Mouse (Mus musculus): ENCODE results near the gene Tmtc4. TPM values are rescaled to one million over a fixed set of nuclear protein-coding genes. Genes with fewer than 3 reads are reported as not detected.

Tmtc4 gene
- polyA plus RNA-seq (2015; fragmentation: Nextera tagmentation; extraction: Ambion mirVana): 47.5 and 50.6 TPM in 2 replicates

- Histone ChIP-seq H3K4me1 (replicated peaks) (peaks cover 37% of the 10 kb centered on the region), H3K4me3 (peak within 1 kb of the TSS; percentile 74), H3K9ac (peak within 1 kb of the TSS; percentile 85), H3K27ac (replicated peaks) (peak within 1 kb of the TSS; percentile 94), H3K27me3 (no peaks in the 10 kb centered on the region), H3K4me2 (peak within 1 kb of the TSS; percentile 83), H3K36me3 (no peaks in the 10 kb centered on the region), H3K9me3 (no peaks in the 10 kb centered on the region)
- WGBS: 1% methylated on average over 39 of the region's 54 CpGs
- ATAC-seq (ENCODE audit: low FRiP score, low read depth): peak; percentile 98
These were observed at the start of gene Tmtc4 for GRCm38 (mm10) chr14:122983226-122984215. Tmtc4 (minus strand) TSS chr14:122984035.

- H3K9me3 ChIP-seq: no peaks in the 10 kb centered on the region
- no peaks in the 10 kb centered on the region for H3K27me3 ChIP-seq
- H3K27ac ChIP-seq (replicated peaks): no peak overlapping the region
- WGBS: 80% methylated on average over 1 of the region's 1 CpGs
- H3K4me1 ChIP-seq (replicated peaks): no peaks in the 10 kb centered on the region
- ATAC-seq (ENCODE audit: low FRiP score, low read depth): no peak
- H3K4me3 ChIP-seq: no peak overlapping the region
- H3K9ac ChIP-seq: no peak overlapping the region
- H3K4me2 ChIP-seq: no peak overlapping the region
- no peaks in the 10 kb centered on the region for H3K36me3 ChIP-seq
These were observed 48.6 kb upstream of the Tmtc4 start for GRCm38 (mm10) chr14:123032435-123032834.

DNA sequence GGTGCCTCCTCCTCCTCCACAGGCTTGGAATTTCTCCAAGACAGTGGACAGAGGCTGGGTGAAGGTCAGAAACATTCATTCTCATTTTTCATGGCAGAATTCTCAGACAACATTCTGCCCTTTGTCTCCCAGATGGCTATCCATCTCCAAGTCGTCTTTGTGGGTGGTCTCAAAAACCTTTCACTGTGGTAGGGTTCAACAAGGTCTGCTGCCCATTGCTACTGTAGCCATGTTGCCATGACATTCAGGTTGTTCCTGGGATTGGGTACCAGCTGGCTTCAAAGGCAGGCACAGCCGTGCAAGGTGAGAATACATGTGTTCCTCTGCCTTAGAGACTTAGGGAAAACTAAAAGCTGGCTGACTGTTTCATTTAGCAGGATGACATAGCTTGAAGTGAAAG, 44.0 kb upstream of the Tmtc4 start:
- Histone ChIP-seq H3K4me2 (no peak overlapping the region), H3K4me1 (replicated peaks) (no peaks in the 10 kb centered on the region), H3K9me3 (no peaks in the 10 kb centered on the region), H3K36me3 (no peaks in the 10 kb centered on the region), H3K9ac (no peak overlapping the region), H3K27ac (replicated peaks) (no peak overlapping the region), H3K4me3 (no peak overlapping the region), H3K27me3 (no peaks in the 10 kb centered on the region)
- ATAC-seq (ENCODE audit: low FRiP score, low read depth): no peak
- 50% methylated on average over 2 of the region's 2 CpGs for WGBS

GRCm38 (mm10) chr14:123022981-123023380, 39.1 kb upstream of the Tmtc4 start:
- no peak overlapping the region for H3K27ac ChIP-seq (replicated peaks)
- H3K9me3 ChIP-seq: no peaks in the 10 kb centered on the region
- H3K4me1 ChIP-seq (replicated peaks): no peaks in the 10 kb centered on the region
- ATAC-seq (ENCODE audit: low FRiP score, low read depth): no peak
- no peak overlapping the region for H3K4me3 ChIP-seq
- H3K36me3 ChIP-seq: no peaks in the 10 kb centered on the region
- H3K9ac ChIP-seq: no peak overlapping the region
- no peaks in the 10 kb centered on the region for H3K27me3 ChIP-seq
- H3K4me2 ChIP-seq: no peak overlapping the region

DNA sequence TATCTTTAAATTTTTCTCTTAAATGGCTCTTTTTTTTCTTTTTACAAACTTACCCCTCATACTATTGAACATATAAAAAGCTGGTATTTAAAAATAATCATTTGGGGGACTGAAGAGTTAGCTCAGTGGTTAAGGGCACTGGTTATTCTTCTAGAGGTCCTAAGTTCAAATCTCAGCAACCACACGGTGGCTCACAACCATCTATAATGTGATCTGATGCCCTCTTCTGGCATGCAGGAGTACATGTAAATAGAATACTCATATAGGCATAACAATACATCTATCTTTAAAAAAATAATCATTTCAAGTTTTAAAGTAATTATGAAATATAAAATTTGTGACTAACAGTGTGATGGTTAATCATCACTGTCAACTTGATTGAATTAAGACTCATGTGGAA, 32.5 kb upstream of the Tmtc4 start:
- ATAC-seq (ENCODE audit: low FRiP score, low read depth): no peak
- Histone ChIP-seq H3K9me3 (no peaks in the 10 kb centered on the region), H3K4me2 (no peak overlapping the region), H3K27me3 (no peaks in the 10 kb centered on the region), H3K36me3 (no peaks in the 10 kb centered on the region), H3K27ac (replicated peaks) (no peak overlapping the region), H3K9ac (no peak overlapping the region), H3K4me1 (replicated peaks) (no peaks in the 10 kb centered on the region), H3K4me3 (no peak overlapping the region)
- 88% methylated on average over 1 of the region's 1 CpGs for WGBS

- no peak overlapping the region for H3K9ac ChIP-seq
- H3K4me1 ChIP-seq (replicated peaks): no peaks in the 10 kb centered on the region
- no peaks in the 10 kb centered on the region for H3K9me3 ChIP-seq
- H3K4me2 ChIP-seq: no peak overlapping the region
- WGBS: 92% methylated on average over 2 of the region's 2 CpGs
- no peaks in the 10 kb centered on the region for H3K36me3 ChIP-seq
- no peak for ATAC-seq (ENCODE audit: low FRiP score, low read depth)
- no peak overlapping the region for H3K27ac ChIP-seq (replicated peaks)
- H3K4me3 ChIP-seq: no peak overlapping the region
- H3K27me3 ChIP-seq: no peaks in the 10 kb centered on the region
These were observed 31.9 kb upstream of the Tmtc4 start for GRCm38 (mm10) chr14:123015687-123016086.

DNA sequence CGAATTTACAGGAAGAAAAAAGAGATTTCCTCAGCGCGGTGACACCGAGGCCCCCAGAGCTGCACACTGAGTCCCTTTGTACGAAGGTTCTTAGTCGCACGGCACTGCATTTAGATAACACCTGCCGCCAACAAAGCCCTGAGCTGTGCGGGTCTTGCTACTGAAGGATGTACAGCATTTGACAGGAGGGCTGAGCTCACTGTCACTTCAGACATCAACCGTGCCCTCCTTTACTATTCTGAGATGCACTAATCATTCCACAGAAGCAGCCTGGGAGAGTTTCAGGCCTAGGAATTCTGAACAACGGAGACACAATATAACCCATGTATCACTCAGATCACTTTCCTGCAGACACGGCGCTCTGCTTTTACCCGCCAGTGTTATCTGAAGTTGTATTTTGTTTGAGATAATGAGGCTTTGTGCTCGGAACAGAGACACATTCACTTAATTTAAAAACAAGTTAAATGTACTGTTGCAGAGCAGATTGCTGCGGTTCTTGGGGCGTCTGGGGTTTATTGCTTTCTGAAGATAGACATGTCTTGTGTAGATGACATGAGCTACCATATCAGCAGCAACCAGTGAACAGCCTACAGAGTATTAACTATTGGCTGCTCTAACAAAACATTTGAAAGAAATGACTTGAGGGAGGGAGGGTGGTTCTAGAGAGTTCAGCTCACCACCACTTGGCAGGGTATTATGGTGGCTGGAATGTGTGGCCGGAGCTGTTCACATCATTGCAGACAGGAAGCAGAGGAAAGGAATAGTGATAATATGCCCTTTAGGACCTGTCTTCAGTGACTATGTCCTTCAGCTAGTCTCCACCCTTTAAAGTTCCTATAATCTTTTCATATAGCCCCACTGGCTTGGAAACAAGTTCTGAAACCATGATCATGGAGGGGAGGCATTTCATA, 25.5 kb upstream of the Tmtc4 start:
- ATAC-seq (ENCODE audit: low FRiP score, low read depth): peak; percentile 78
- H3K36me3 ChIP-seq: no peaks in the 10 kb centered on the region
- no peak overlapping the region for H3K9ac ChIP-seq
- peaks cover 13% of the 10 kb centered on the region; the same call in 1 of the 2 replicates for H3K4me1 ChIP-seq (replicated peaks)
- no peak overlapping the region for H3K4me2 ChIP-seq
- no peaks in the 10 kb centered on the region for H3K9me3 ChIP-seq
- no peak overlapping the region for H3K4me3 ChIP-seq
- WGBS: 40% methylated on average over 18 of the region's 18 CpGs
- no peaks in the 10 kb centered on the region for H3K27me3 ChIP-seq
- H3K27ac ChIP-seq (replicated peaks): peak overlapping the region; percentile 59

GRCm38 (mm10) chr14:123008672-123009071, 24.8 kb upstream of the Tmtc4 start:
- no peak overlapping the region for H3K9ac ChIP-seq
- H3K36me3 ChIP-seq: no peaks in the 10 kb centered on the region
- H3K4me2 ChIP-seq: no peak overlapping the region
- H3K9me3 ChIP-seq: no peaks in the 10 kb centered on the region
- WGBS: 50% methylated on average over 2 of the region's 2 CpGs
- ATAC-seq (ENCODE audit: low FRiP score, low read depth): peak; percentile 51; the same call in 1 of the 2 replicates
- H3K4me1 ChIP-seq (replicated peaks): peaks cover 13% of the 10 kb centered on the region; the same call in 1 of the 2 replicates
- H3K27me3 ChIP-seq: no peaks in the 10 kb centered on the region
- peak overlapping the region; percentile 59 for H3K27ac ChIP-seq (replicated peaks)
- H3K4me3 ChIP-seq: no peak overlapping the region

GRCm38 (mm10) chr14:123003715-123004114, 19.9 kb upstream of the Tmtc4 start:
- Histone ChIP-seq H3K36me3 (no peaks in the 10 kb centered on the region), H3K27ac (replicated peaks) (no peak overlapping the region), H3K9me3 (no peaks in the 10 kb centered on the region), H3K4me1 (replicated peaks) (peaks cover 5% of the 10 kb centered on the region; the same call in 1 of the 2 replicates), H3K9ac (no peak overlapping the region), H3K27me3 (no peaks in the 10 kb centered on the region), H3K4me2 (no peak overlapping the region), H3K4me3 (no peak overlapping the region)
- ATAC-seq (ENCODE audit: low FRiP score, low read depth): no peak
- WGBS: 89% methylated on average over 1 of the region's 1 CpGs

DNA sequence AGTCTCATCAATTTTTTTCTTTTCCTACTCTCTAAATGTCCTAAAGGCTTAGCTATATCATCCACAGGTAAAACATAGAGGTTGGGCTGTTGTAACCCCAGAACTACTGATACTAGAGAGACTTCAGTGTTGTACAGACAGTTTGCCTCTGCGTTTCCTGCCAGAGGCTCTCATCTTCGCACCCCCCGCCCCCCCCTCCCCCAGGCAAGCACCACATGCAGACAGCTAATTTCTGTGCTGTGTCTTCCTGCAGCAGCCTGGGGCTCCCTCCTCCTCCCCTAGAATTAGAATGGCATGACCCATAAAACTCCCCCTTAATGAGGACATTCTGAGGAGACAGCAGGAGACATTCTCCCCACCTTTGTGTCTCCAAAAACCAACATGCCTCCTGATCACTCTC, 17.6 kb upstream of the Tmtc4 start:
- 51% methylated on average over 3 of the region's 3 CpGs for WGBS
- ATAC-seq (ENCODE audit: low FRiP score, low read depth): no peak
- H3K4me2 ChIP-seq: no peak overlapping the region

DNA sequence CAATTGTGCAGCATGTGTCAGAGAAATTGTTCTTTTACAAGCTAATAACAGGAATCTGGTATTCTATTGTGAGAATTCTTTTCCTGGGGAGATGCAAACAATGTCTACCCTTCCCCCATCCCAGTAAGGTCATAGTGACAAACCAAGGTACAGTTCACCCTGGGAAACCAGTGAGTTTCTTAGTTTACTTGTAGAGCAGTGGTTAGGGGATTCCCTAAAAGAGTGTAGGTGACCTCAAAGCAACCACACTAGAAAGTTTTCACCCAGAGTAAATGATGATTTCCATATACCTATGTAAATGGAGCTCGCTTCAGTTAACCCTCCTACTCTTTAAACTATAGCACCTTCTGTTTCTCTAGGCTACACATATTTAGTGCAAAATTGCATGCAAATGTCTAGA, 13.6 kb upstream of the Tmtc4 start:
- Histone ChIP-seq H3K36me3 (no peaks in the 10 kb centered on the region), H3K9me3 (no peaks in the 10 kb centered on the region), H3K9ac (no peak overlapping the region), H3K27ac (replicated peaks) (no peak overlapping the region), H3K4me1 (replicated peaks) (no peaks in the 10 kb centered on the region), H3K4me2 (no peak overlapping the region), H3K4me3 (no peak overlapping the region), H3K27me3 (no peaks in the 10 kb centered on the region)
- 93% methylated on average over 1 of the region's 1 CpGs for WGBS
- ATAC-seq (ENCODE audit: low FRiP score, low read depth): no peak

More for the DNA sequence above, 17.6 kb upstream of the Tmtc4 start:
- H3K27me3 ChIP-seq: no peaks in the 10 kb centered on the region
- no peak overlapping the region for H3K9ac ChIP-seq
- no peak overlapping the region for H3K4me3 ChIP-seq
- no peaks in the 10 kb centered on the region for H3K9me3 ChIP-seq
- no peaks in the 10 kb centered on the region for H3K4me1 ChIP-seq (replicated peaks)
- no peaks in the 10 kb centered on the region for H3K36me3 ChIP-seq
- H3K27ac ChIP-seq (replicated peaks): no peak overlapping the region

GRCm38 (mm10) chr14:122993935-122994334, 10.1 kb upstream of the Tmtc4 start:
- Histone ChIP-seq H3K9ac (no peak overlapping the region), H3K36me3 (no peaks in the 10 kb centered on the region), H3K4me2 (no peak overlapping the region), H3K27me3 (no peaks in the 10 kb centered on the region), H3K9me3 (no peaks in the 10 kb centered on the region), H3K4me3 (no peak overlapping the region), H3K4me1 (replicated peaks) (no peaks in the 10 kb centered on the region), H3K27ac (replicated peaks) (no peak overlapping the region)
- WGBS: 100% methylated on average over 2 of the region's 2 CpGs
- ATAC-seq (ENCODE audit: low FRiP score, low read depth): no peak

All from hindbrain, embryonic 15.5 days (tissue).